Mouse (Mus musculus): ENCODE data around the gene Pacrg. TPM values are rescaled to one million over a fixed set of nuclear protein-coding genes. Genes with fewer than 3 reads are reported as not detected.

The Pacrg gene
- polyA plus RNA-seq, 1 experiment: 1.6 TPM

GRCm38 (mm10) chr17:10620621-10621020 lies 219.5 kb downstream of the Pacrg start:
- Histone ChIP-seq H3K4me3 (ENCODE audit: insufficient read depth, low read depth, low read length) (no peak overlapping the region), H3K4me1 (ENCODE audit: control insufficient read depth, insufficient read depth, insufficient read length, low read length) (no peaks in the 10 kb centered on the region), H3K27ac (replicated peaks; ENCODE audit: low read depth, low read length) (no peak overlapping the region)

- Histone ChIP-seq H3K4me1 (ENCODE audit: control insufficient read depth, insufficient read depth, insufficient read length, low read length) (no peaks in the 10 kb centered on the region), H3K4me3 (ENCODE audit: insufficient read depth, low read depth, low read length) (no peak overlapping the region), H3K27ac (replicated peaks; ENCODE audit: low read depth, low read length) (no peak overlapping the region)
Measured at GRCm38 (mm10) chr17:10619881-10620280, 220.2 kb downstream of the Pacrg start.

- H3K4me3 ChIP-seq (ENCODE audit: insufficient read depth, low read depth, low read length): no peak overlapping the region
- H3K27ac ChIP-seq (replicated peaks; ENCODE audit: low read depth, low read length): no peak overlapping the region
- H3K4me1 ChIP-seq (ENCODE audit: control insufficient read depth, insufficient read depth, insufficient read length, low read length): no peaks in the 10 kb centered on the region
Measured at GRCm38 (mm10) chr17:10617656-10618055, 222.5 kb downstream of the Pacrg start.

GRCm38 (mm10) chr17:10615611-10616010 lies 224.5 kb downstream of the Pacrg start:
- Histone ChIP-seq H3K27ac (replicated peaks; ENCODE audit: low read depth, low read length) (no peak overlapping the region), H3K4me1 (ENCODE audit: control insufficient read depth, insufficient read depth, insufficient read length, low read length) (no peaks in the 10 kb centered on the region), H3K4me3 (ENCODE audit: insufficient read depth, low read depth, low read length) (no peak overlapping the region)

- no peak overlapping the region for H3K4me3 ChIP-seq (ENCODE audit: insufficient read depth, low read depth, low read length)
- H3K4me1 ChIP-seq (ENCODE audit: control insufficient read depth, insufficient read depth, insufficient read length, low read length): no peaks in the 10 kb centered on the region
Measured at GRCm38 (mm10) chr17:10614696-10615095, 225.4 kb downstream of the Pacrg start.

GRCm38 (mm10) chr17:10611626-10612025 lies 228.5 kb downstream of the Pacrg start:
- Histone ChIP-seq H3K27ac (replicated peaks; ENCODE audit: low read depth, low read length) (no peak overlapping the region), H3K4me3 (ENCODE audit: insufficient read depth, low read depth, low read length) (no peak overlapping the region), H3K4me1 (ENCODE audit: control insufficient read depth, insufficient read depth, insufficient read length, low read length) (peaks cover 4% of the 10 kb centered on the region; the same call in 1 of the 2 replicates)

More at GRCm38 (mm10) chr17:10614696-10615095, 225.4 kb downstream of the Pacrg start:
- H3K27ac ChIP-seq (replicated peaks; ENCODE audit: low read depth, low read length): no peak overlapping the region

GRCm38 (mm10) chr17:10608146-10608545 lies 232.0 kb downstream of the Pacrg start:
- H3K27ac ChIP-seq (replicated peaks; ENCODE audit: low read depth, low read length): no peak overlapping the region
- peaks cover 4% of the 10 kb centered on the region; the same call in 1 of the 2 replicates for H3K4me1 ChIP-seq (ENCODE audit: control insufficient read depth, insufficient read depth, insufficient read length, low read length)
- H3K4me3 ChIP-seq (ENCODE audit: insufficient read depth, low read depth, low read length): no peak overlapping the region

GRCm38 (mm10) chr17:10606090-10606489 lies 234.0 kb downstream of the Pacrg start:
- H3K4me3 ChIP-seq (ENCODE audit: insufficient read depth, low read depth, low read length): no peak overlapping the region
- H3K27ac ChIP-seq (replicated peaks; ENCODE audit: low read depth, low read length): no peak overlapping the region
- peaks cover 4% of the 10 kb centered on the region; the same call in 1 of the 2 replicates for H3K4me1 ChIP-seq (ENCODE audit: control insufficient read depth, insufficient read depth, insufficient read length, low read length)

GRCm38 (mm10) chr17:10597741-10598140 lies 242.4 kb downstream of the Pacrg start:
- Histone ChIP-seq H3K27ac (replicated peaks; ENCODE audit: low read depth, low read length) (no peak overlapping the region), H3K4me1 (ENCODE audit: control insufficient read depth, insufficient read depth, insufficient read length, low read length) (peaks cover 4% of the 10 kb centered on the region; the same call in 1 of the 2 replicates), H3K4me3 (ENCODE audit: insufficient read depth, low read depth, low read length) (no peak overlapping the region)

- Histone ChIP-seq H3K4me1 (ENCODE audit: control insufficient read depth, insufficient read depth, insufficient read length, low read length) (no peaks in the 10 kb centered on the region), H3K4me3 (ENCODE audit: insufficient read depth, low read depth, low read length) (no peak overlapping the region), H3K27ac (replicated peaks; ENCODE audit: low read depth, low read length) (no peak overlapping the region)
Measured at GRCm38 (mm10) chr17:10589604-10590003, 250.5 kb downstream of the Pacrg start.

GRCm38 (mm10) chr17:10588922-10589400 lies 251.2 kb downstream of the Pacrg start:
- no peaks in the 10 kb centered on the region for H3K4me1 ChIP-seq (ENCODE audit: control insufficient read depth, insufficient read depth, insufficient read length, low read length)
- H3K4me3 ChIP-seq (ENCODE audit: insufficient read depth, low read depth, low read length): no peak overlapping the region
- no peak overlapping the region for H3K27ac ChIP-seq (replicated peaks; ENCODE audit: low read depth, low read length)

GRCm38 (mm10) chr17:10583301-10583700 lies 256.8 kb downstream of the Pacrg start:
- Histone ChIP-seq H3K4me3 (ENCODE audit: insufficient read depth, low read depth, low read length) (no peak overlapping the region), H3K4me1 (ENCODE audit: control insufficient read depth, insufficient read depth, insufficient read length, low read length) (no peaks in the 10 kb centered on the region), H3K27ac (replicated peaks; ENCODE audit: low read depth, low read length) (no peak overlapping the region)

- Histone ChIP-seq H3K27ac (replicated peaks; ENCODE audit: low read depth, low read length) (no peak overlapping the region), H3K4me1 (ENCODE audit: control insufficient read depth, insufficient read depth, insufficient read length, low read length) (no peaks in the 10 kb centered on the region), H3K4me3 (ENCODE audit: insufficient read depth, low read depth, low read length) (no peak overlapping the region)
Measured at GRCm38 (mm10) chr17:10575306-10575705, 264.8 kb downstream of the Pacrg start.

GRCm38 (mm10) chr17:10572436-10572835 lies 267.7 kb downstream of the Pacrg start:
- no peak overlapping the region for H3K4me3 ChIP-seq (ENCODE audit: insufficient read depth, low read depth, low read length)
- H3K4me1 ChIP-seq (ENCODE audit: control insufficient read depth, insufficient read depth, insufficient read length, low read length): no peaks in the 10 kb centered on the region
- H3K27ac ChIP-seq (replicated peaks; ENCODE audit: low read depth, low read length): no peak overlapping the region

- H3K4me1 ChIP-seq (ENCODE audit: control insufficient read depth, insufficient read depth, insufficient read length, low read length): no peaks in the 10 kb centered on the region
- no peak overlapping the region for H3K4me3 ChIP-seq (ENCODE audit: insufficient read depth, low read depth, low read length)
- no peak overlapping the region for H3K27ac ChIP-seq (replicated peaks; ENCODE audit: low read depth, low read length)
Measured at GRCm38 (mm10) chr17:10569270-10569669, 270.8 kb downstream of the Pacrg start.

GRCm38 (mm10) chr17:10567411-10567810 lies 272.7 kb downstream of the Pacrg start:
- H3K27ac ChIP-seq (replicated peaks; ENCODE audit: low read depth, low read length): no peak overlapping the region
- no peaks in the 10 kb centered on the region for H3K4me1 ChIP-seq (ENCODE audit: control insufficient read depth, insufficient read depth, insufficient read length, low read length)
- H3K4me3 ChIP-seq (ENCODE audit: insufficient read depth, low read depth, low read length): no peak overlapping the region
